Mouse (Mus musculus) forebrain, embryonic 14.5 days (tissue): ENCODE measurements around the gene Gjc1. TPM values are rescaled to one million over a fixed set of nuclear protein-coding genes. Genes with fewer than 3 reads are reported as not detected.

ENCODE experiments used
- polyA plus RNA-seq: library from polyadenylated mRNA; unstranded; fragments of >200 nt; fragmentation: Nextera tagmentation; extraction: Ambion mirVana; gene quantifications from 2 replicates; pipeline ENCODE4 v1.2.1, GENCODE M21; 2014

The Gjc1 gene
- polyA plus RNA-seq, 1 experiment from 2014 or later: 41.5 TPM

Other genes with a start within 250 kb of the Gjc1 start
- 6.8 and 9.8 TPM in 2 replicates for gene Gm11627, start 240.2 kb downstream of the Gjc1 start, polyA plus RNA-seq
- 18.6 and 19.2 TPM in 2 replicates for gene Fzd2, start 215.3 kb downstream of the Gjc1 start, polyA plus RNA-seq
- gene Meioc, start 156.0 kb downstream of the Gjc1 start, polyA plus RNA-seq: 0.09 and 0.14 TPM in 2 replicates
- 39.4 and 42.6 TPM in 2 replicates for gene Ccdc43, start 121.9 kb downstream of the Gjc1 start, polyA plus RNA-seq
- 10.0 and 12.5 TPM in 2 replicates for gene Adam11, start 58.3 kb downstream of the Gjc1 start, polyA plus RNA-seq
- gene Higd1b, start 16.1 kb upstream of the Gjc1 start, polyA plus RNA-seq: 6.2 and 7.9 TPM in 2 replicates
- gene Eftud2, start 61.3 kb upstream of the Gjc1 start, polyA plus RNA-seq: 150 and 168 TPM in 2 replicates
- gene Ccdc103, start 61.5 kb upstream of the Gjc1 start, polyA plus RNA-seq: 2.6 and 2.8 TPM in 2 replicates
- gene Fam187a, start 65.5 kb upstream of the Gjc1 start, polyA plus RNA-seq: 0.19 TPM in 1 of 2 replicates, not detected in the other
- gene Gfap, start 81.2 kb upstream of the Gjc1 start, polyA plus RNA-seq: 0.23 and 0.37 TPM in 2 replicates
- 4.3 and 5.1 TPM in 2 replicates for gene Kif18b, start 105.4 kb upstream of the Gjc1 start, polyA plus RNA-seq
- 1.9 and 2.5 TPM in 2 replicates for gene C1ql1, start 127.0 kb upstream of the Gjc1 start, polyA plus RNA-seq
- 37.0 and 43.8 TPM in 2 replicates for gene Nmt1, start 208.5 kb upstream of the Gjc1 start, polyA plus RNA-seq
- 207 and 220 TPM in 2 replicates for gene Dcakd, start 208.6 kb upstream of the Gjc1 start, polyA plus RNA-seq